Mouse (Mus musculus) liver, embryonic 14.5 days (tissue): Measurements from ENCODE around the gene Fam198a. TPM values are rescaled to one million over a fixed set of nuclear protein-coding genes. Genes with fewer than 3 reads are reported as not detected.

Source experiments
- ATAC-seq: fragments of 200-750 bp; cut with Nextera tagmentation; 2 replicates; pipeline ENCODE4 v1.8.0; 2017; ENCODE audit warnings: moderate number of reproducible peaks, mild to moderate bottlenecking, moderate library complexity; ENCODE audit not compliant: insufficient read depth
- DNase-seq, 3 experiments: peaks; one replicate each; pipeline ENCODE4 v3.0.0-alpha.2; 2012 to 2013; ENCODE audit warnings: low read depth in 3 of 3, low spot score in 3 of 3
- H3K27ac ChIP-seq: fragments of 300-500 bp; sonication (generic); 2 replicates; pipeline ENCODE4 v1.5.1; 2014; ENCODE audit warnings: moderate library complexity, mild to moderate bottlenecking, control low read depth, inconsistent platforms
- H3K27me3 ChIP-seq: fragments of 300-500 bp; sonication (generic); 2 replicates; pipeline ENCODE4 v1.6.1; 2014; ENCODE audit warnings: mild to moderate bottlenecking, low read length, moderate library complexity; ENCODE audit not compliant: control insufficient read depth, insufficient read depth
- H3K36me3 ChIP-seq: fragments of 300-500 bp; sonication (generic); replicated peaks from 2 replicates; pipeline ENCODE4 v1.6.1; 2014; ENCODE audit warnings: low read depth; ENCODE audit not compliant: control insufficient read depth, insufficient read depth
- H3K4me1 ChIP-seq, 2 experiments: fragments of 200-500 bp in 1 of 2; fragments of 300-500 bp in 1 of 2; sonication (generic) in 1 of 2; replicated peaks; 2 replicates each; pipeline ENCODE4 v1.6.1; 2012 to 2014; ENCODE audit warnings: antibody characterized with exemption in 1 of 2, inconsistent platforms in 1 of 2, low read length in 1 of 2; ENCODE audit not compliant: control insufficient read depth in 2 of 2, insufficient read depth in 2 of 2
- H3K4me2 ChIP-seq: fragments of 300-500 bp; sonication (generic); 2 replicates; pipeline ENCODE4 v1.6.1; 2014; ENCODE audit warnings: low read depth, mild to moderate bottlenecking, control low read depth, moderate library complexity
- H3K4me3 ChIP-seq, 2 experiments: fragments of 200-500 bp in 1 of 2; fragments of 300-500 bp in 1 of 2; sonication (generic) in 1 of 2; 2 replicates each; pipeline ENCODE4 v1.5.1; 2012 to 2014; ENCODE audit warnings: low read depth in 2 of 2, low read length in 2 of 2, mild to moderate bottlenecking in 2 of 2, control low read depth in 1 of 2, inconsistent platforms in 1 of 2, moderate library complexity in 1 of 2; ENCODE audit not compliant: insufficient read depth in 1 of 2
- H3K9ac ChIP-seq: fragments of 300-500 bp; sonication (generic); replicated peaks from 2 replicates; pipeline ENCODE4 v1.6.1; 2014; ENCODE audit warnings: mild to moderate bottlenecking, control low read depth, moderate library complexity
- H3K9me3 ChIP-seq: fragments of 300-500 bp; sonication (generic); 2 replicates; pipeline ENCODE4 v1.6.1; 2016; ENCODE audit warnings: low read length, mixed read lengths; ENCODE audit not compliant: control insufficient read depth
- CTCF ChIP-seq: IDR thresholded peaks from 2 replicates; pipeline ENCODE4 v1.5.1; 2016; ENCODE audit warnings: antibody characterized with exemption, low read depth, control low read depth
- EP300 ChIP-seq: IDR thresholded peaks from 2 replicates; pipeline ENCODE4 v1.6.1; 2016; ENCODE audit warnings: antibody characterized with exemption, low read depth
- WGBS: fragments of 180-500 bp; shearing (Covaris S2); extraction: QIAGEN DNeasy Blood & Tissue Kit; methylation state at CpG from one replicate; pipeline ENCODE4 v1.1.7; 2014; ENCODE audit not compliant: insufficient replicate concordance; 5-methylcytosine and 5-hydroxymethylcytosine counted together
- polyA plus RNA-seq, 2 experiments: library from polyadenylated mRNA; depleted of rRNA in 1 of 2; stranded (reverse) in 1 of 2; unstranded in 1 of 2; fragments of >200 nt; fragmentation: Nextera tagmentation in 1 of 2; extraction: Ambion mirVana in 1 of 2; gene quantifications; 2 replicates each; pipeline versions ENCODE4 v1.2.1 to v1.2.3; 2012 to 2014

Gene Fam198a
- polyA plus RNA-seq, 2 experiments: 0.08 to 0.10 TPM

GRCm38 (mm10) chr9:121916102-121916501 lies 34.7 kb upstream of the Fam198a start, which contains the start of gene Cyp8b1:
Cyp8b1 (minus strand) TSS chr9:121916305.
- H3K4me1 ChIP-seq: peaks cover 0 to 6% of the 10 kb centered on the region in 2 experiments; a peak in 1 of 4 replicates
- no peaks in the 10 kb centered on the region for H3K27me3 ChIP-seq
- ATAC-seq (no peak), DNase-seq (no peak)
- no peak within 1 kb of the TSS for H3K27ac ChIP-seq
- no peak within 1 kb of the TSS for H3K4me2 ChIP-seq
- H3K4me3 ChIP-seq: no peak within 1 kb of the TSS
- no peaks in the 10 kb centered on the region for H3K9me3 ChIP-seq
- no peak for TF ChIP-seq CTCF
- no peak for TF ChIP-seq EP300
- H3K36me3 ChIP-seq: no peaks in the 10 kb centered on the region
- 60% methylated on average over 8 of the region's 8 CpGs for WGBS
- H3K9ac ChIP-seq: no peak within 1 kb of the TSS

GRCm38 (mm10) chr9:121919027-121919501 lies 31.7 kb upstream of the Fam198a start:
- Histone ChIP-seq H3K4me3 (no peak overlapping the region), H3K4me1 (peaks cover 0 to 9% of the 10 kb centered on the region in 2 experiments; a peak in 2 of 4 replicates), H3K36me3 (no peaks in the 10 kb centered on the region), H3K27me3 (no peaks in the 10 kb centered on the region), H3K9ac (no peak overlapping the region), H3K9me3 (no peaks in the 10 kb centered on the region), H3K4me2 (no peak overlapping the region), H3K27ac (no peak overlapping the region)
- DNase-seq (no peak), ATAC-seq (no peak)
- 39% methylated on average over 10 of the region's 10 CpGs for WGBS
- TF ChIP-seq EP300 (no peak), CTCF (no peak)

- Histone ChIP-seq H3K9ac (no peak overlapping the region), H3K4me1 (peaks cover 0 to 26% of the 10 kb centered on the region in 2 experiments; a peak in 2 of 4 replicates), H3K4me3 (no peak overlapping the region), H3K27me3 (no peaks in the 10 kb centered on the region), H3K4me2 (peak overlapping the region; percentile 32), H3K27ac (no peak overlapping the region), H3K36me3 (no peaks in the 10 kb centered on the region), H3K9me3 (no peaks in the 10 kb centered on the region)
- WGBS: 53% methylated on average over 8 of the region's 8 CpGs
- DNase-seq: peak in 1 of 3 experiments; percentile 23
- TF ChIP-seq EP300 (0 out of 2 replicates have a peak, but pooled peaks have one; percentile 19), CTCF (no peak)
- peak; percentile 55 for ATAC-seq
Observed at GRCm38 (mm10) chr9:121923443-121923842, 27.3 kb upstream of the Fam198a start.

- WGBS: 66% methylated on average over 5 of the region's 5 CpGs
- DNase-seq: no peak
- Histone ChIP-seq H3K27me3 (no peaks in the 10 kb centered on the region), H3K4me3 (no peak overlapping the region), H3K9me3 (no peaks in the 10 kb centered on the region), H3K4me1 (peaks cover 0 to 26% of the 10 kb centered on the region in 2 experiments; a peak in 2 of 4 replicates), H3K9ac (no peak overlapping the region), H3K27ac (0 out of 2 replicates have a peak overlapping the region, but pooled peaks have one; percentile 6), H3K4me2 (peak overlapping the region; percentile 32), H3K36me3 (no peaks in the 10 kb centered on the region)
- no peak for ATAC-seq
- no peak for TF ChIP-seq EP300
- no peak for TF ChIP-seq CTCF
Observed at GRCm38 (mm10) chr9:121923906-121924305, 26.9 kb upstream of the Fam198a start.

- WGBS: 67% methylated on average over 9 of the region's 9 CpGs
- no peaks in the 10 kb centered on the region for H3K36me3 ChIP-seq
- H3K27me3 ChIP-seq: no peaks in the 10 kb centered on the region
- H3K9me3 ChIP-seq: no peaks in the 10 kb centered on the region
- ATAC-seq (no peak), DNase-seq (no peak)
- H3K4me2 ChIP-seq: no peak overlapping the region
- TF ChIP-seq EP300: no peak
- no peak for TF ChIP-seq CTCF
- no peak overlapping the region for H3K4me3 ChIP-seq
- no peak overlapping the region for H3K27ac ChIP-seq
- H3K4me1 ChIP-seq: peaks cover 0 to 23% of the 10 kb centered on the region in 2 experiments; a peak in 2 of 4 replicates
- no peak overlapping the region for H3K9ac ChIP-seq
Observed at GRCm38 (mm10) chr9:121924901-121925560, 25.8 kb upstream of the Fam198a start.
